Mouse (Mus musculus): ENCODE data around the gene Grtp1.

- TF ChIP-seq CTCF (IDR thresholded peaks at IDR 0.05; ENCODE audit: borderline replicate concordance, control insufficient read depth, extremely low read depth, insufficient read depth, low read length, poor library complexity) (no peak), POLR2A (IDR thresholded peaks at IDR 0.05; ENCODE audit: control insufficient read depth, extremely low read depth, insufficient read depth, low read length, poor library complexity) (no peak)
Observed at GRCm38 (mm10) chr8:13209770-13210169, 9.3 kb upstream of the Grtp1 start.
